Mouse (Mus musculus): ENCODE measurements around the gene Stard7.
"Not testable (repeated sequence)": the region's sequence is repeated elsewhere in the genome, so short reads cannot be mapped to it uniquely, and the experiment has no call there.

Stard7 gene

DNA sequence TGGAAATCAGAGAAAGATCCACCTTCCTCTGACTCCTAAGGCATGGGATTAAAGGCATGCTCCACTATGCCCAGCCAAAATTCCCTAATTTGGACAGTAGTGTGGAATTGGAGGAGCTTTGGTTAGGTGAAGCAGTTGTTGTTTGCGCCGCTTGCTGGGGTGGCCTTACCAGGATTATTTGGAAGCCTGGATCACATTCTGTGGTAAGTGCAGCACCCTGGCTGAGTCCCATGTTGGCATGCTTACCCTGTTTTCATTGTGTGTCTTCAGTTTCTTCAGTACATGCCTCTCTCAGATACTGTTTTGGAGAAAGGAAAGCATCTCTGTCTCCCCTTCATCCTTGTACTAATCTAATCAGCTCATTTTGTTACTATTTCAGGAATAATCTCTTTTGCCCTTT, 4.6 kb downstream of the Stard7 start:
- DNase-seq (ENCODE audit: low spot score in 2 of 2), result no peak

DNA sequence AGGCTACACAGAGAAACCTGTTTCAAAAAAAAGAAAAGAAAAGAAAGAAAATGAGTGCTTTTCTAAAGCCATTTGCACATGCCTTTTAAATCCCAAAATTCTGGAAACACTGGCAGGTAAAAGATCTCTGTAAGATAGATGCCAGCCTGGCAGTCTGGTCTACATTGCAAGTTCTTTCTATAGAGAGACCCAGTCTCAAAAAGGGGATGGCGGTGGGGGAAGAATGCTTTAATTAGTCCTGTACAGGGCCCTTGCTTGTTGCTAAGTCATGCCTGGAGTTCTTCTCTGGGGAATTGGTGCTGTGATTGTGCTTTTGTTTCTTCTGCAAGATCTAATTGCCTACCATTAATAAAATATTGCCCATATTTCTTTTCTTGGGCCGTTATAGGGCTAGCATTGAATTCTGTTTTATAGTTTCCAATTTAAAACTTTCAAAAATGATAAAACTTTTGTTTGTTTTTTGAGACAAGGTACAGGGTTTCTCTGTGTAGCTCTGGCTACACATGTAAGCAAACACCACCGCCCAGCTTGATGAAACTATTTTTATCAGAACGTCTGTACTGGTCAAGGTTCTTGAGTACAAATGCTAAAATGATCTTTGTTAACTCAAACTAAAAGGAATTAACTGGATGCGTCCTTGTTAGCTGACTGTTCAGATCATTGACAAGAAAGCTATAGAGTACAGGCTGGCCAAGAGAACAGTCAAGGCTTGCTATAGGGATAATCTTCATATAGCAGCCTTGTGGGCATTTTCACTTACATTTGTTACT, 5.7 kb downstream of the Stard7 start:
- DNase-seq (ENCODE audit: low spot score in 2 of 2), result no peak

DNA sequence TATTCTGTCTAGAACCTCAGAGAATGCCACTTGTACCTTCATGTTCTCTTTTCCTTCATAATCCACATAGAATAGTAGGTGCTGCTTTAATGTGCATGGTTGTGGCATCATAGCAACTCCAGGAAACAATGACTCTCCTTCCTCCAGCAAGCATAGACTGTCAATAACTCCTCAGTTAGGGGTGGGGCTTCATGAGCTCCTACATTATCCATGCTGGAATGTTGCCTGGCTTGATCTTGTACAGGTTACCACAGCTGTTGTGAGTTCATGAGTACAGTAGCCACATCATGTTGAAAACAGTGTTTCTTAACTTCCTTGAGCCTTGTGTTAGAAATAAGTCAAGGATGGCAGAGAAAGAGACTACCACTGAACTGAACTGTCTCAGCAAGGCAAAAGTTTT, 8.1 kb downstream of the Stard7 start:
- DNase-seq (ENCODE audit: low spot score in 2 of 2), result no peak

DNA sequence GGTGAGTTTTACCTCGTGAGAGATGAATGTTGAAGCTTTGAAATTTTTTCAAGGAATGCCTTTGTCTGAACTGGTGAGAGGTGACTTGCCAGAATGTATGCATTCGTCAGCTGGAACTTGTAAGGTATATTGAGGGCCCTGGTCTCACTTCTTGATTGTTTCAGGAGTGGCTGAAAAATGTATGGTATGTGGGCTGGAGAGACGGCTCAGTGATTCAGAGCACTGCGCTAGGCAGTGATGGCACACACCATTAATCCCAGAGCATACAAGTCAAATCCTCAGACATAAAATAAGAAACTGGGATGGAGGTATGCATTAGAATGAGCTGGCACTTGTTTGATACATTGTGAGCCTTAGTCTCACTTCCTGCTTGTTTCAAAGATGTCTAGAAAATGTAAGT, 22.2 kb downstream of the Stard7 start:
- no peak for DNase-seq (ENCODE audit: low spot score in 2 of 2)

DNA sequence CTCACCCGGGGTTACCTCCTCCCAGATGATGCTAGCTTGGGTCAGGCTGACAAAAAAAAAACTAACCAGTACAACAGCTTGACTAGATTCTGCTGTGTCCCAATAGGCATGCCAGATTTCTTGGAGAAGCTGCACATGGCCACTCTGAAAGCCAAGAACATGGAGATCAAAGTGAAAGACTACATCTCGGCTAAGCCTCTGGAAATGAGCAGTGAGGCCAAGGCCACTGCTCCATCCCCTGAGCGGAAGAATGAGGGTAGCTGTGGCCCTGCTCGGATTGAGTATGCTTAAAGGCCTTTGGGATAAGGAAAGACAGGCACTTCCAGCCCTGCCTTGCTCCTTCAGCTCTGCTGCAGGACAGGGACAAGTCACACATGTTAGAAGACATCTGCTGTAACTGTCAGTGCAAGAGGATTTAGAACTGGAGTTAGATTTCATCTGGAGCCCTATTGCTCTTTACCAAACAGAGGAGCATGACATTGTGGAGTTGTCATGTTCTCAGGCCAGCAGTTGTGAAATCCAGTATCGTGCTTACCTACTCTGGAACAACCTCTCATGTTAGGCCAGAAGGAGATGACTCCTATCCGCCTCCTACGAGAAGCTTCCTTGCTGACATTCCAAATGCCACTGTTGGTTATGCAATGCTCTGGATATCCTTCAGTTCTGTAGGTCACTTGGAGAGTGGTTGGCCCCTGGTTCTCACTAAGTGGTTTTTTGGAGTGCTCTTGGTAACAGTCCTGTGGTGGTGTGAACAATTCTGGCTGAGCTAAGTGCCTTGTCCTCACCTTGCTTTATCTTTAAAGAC, 27.2 kb downstream of the Stard7 start:
- no peak for DNase-seq (ENCODE audit: low spot score in 2 of 2)

DNA sequence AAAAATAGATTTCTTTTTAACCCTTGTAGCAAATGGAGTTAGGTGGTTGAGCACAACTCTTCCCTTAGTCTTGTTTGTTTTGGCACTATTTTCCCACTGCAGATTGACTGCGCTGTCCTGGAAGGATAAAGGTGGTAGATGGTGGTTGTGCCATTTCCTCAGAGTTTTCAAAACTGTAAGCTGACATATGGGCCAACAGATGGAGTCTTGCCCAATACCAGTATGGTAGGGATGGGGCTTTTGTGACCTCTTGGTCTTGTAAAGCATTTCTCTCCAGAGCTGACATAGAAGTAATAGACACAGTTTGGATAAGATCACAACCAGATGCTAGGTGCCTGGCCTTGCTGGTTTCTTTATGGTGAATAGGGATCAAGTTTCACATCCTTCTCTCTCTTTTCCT, 28.0 kb downstream of the Stard7 start:
- no peak for DNase-seq (ENCODE audit: low spot score in 2 of 2)

DNA sequence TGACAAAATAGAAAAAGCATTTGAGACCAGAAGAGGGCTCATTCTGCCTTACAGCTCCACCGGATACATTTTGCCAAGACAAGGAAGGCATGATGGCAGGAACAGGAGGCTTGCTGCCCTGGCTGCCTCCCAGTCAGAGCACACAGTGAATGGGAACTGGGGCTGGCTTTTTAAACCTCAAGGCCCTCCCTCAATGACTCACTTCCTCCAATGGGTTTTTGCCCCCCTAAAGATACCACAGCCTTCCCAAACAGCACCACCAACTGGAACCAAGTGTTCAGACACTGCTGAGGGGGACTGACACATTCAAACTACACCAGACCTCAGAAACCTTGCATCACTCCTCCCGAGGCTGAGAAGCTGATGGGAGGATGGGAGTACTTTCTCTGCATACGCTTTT, 30.7 kb downstream of the Stard7 start:
- no peak for DNase-seq (ENCODE audit: low spot score in 2 of 2)

DNA sequence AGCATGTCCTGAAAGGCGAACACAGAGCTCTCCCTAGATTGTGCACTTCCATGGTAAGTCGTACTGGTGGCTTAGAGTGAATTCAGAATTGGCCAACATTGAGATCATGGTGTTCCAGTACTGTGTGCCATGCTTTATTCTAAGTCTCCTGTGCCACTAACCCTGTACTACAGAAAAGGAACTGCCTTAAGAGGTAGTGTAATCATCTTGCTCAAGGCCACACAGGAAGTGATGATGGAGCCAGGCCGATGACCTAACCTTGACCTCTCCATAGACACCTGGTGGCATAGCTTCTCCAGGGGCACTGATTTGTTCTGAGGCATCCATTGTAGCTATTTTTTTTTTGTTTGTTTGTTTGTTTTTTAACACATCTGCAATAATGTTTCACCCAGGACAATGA, 31.9 kb downstream of the Stard7 start:
- DNase-seq (ENCODE audit: low spot score in 2 of 2), result no peak

DNA sequence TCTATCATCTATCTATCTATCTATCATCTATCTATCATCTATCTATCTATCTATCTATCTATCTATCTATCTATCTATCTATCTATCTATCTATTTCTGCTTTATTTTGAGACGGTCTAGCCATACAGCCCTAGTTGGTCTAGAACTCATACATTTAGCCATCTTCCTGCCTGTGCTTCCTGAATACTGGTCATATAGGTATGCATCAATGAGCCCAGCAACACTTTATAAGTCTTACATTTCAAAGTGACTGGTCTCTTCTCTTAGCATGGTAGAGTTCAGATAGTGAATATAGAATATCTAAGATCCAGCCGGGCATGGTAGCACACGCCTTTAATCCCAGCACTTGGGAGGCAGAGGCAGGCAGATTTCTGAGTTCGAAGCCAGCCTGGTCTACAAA, 34.2 kb downstream of the Stard7 start:
- not testable (repeated sequence) for DNase-seq (ENCODE audit: low spot score in 2 of 2)

DNA sequence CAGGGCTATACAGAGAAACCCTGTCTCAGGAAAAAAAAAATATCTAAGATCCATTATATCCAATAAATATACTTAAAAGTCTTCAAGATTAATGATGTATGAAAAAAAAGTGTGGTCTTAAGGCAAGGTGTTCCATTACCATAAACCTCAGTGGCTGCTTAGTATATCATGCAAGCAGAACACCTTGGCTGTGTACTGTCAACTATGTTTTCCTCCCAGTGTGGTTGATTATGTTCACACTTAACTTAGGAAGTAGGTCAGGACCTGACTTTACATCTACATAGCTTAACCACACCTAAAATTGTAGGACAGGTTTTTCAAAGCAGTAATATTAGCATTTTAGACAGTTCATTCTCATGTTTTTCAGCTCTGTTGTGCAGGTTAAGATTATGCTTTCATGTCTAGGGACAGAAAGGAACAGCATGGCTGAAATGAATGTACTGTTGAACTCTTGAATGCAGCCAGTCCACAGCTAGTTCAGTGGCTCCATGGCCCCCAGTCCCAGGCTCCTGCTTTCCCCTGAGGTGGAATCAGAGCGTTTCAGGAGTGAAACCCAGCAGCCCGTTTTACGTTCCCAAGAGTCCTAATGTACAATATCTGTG, 34.7 kb downstream of the Stard7 start:
- no peak for DNase-seq (ENCODE audit: low spot score in 2 of 2)

DNA sequence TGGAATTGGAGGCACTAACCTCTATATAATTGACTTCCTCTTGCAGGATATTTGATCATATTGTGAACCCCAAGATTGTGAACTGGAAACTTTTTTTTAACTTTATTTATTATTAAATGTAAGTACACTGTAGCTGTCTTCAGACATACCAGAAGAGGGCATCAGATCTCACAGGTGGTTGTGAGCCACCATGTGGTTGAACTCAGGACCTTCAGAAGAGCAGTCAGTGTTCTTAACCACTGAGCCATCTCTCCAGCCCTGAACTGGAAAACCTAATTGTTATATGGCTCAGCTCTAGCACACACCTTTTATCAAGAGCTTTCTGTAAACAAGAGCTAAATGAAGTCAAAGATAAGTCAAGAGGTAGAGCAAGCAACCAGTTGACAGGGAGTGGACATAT, 36.1 kb downstream of the Stard7 start:
- no peak for DNase-seq (ENCODE audit: low spot score in 2 of 2)

DNA sequence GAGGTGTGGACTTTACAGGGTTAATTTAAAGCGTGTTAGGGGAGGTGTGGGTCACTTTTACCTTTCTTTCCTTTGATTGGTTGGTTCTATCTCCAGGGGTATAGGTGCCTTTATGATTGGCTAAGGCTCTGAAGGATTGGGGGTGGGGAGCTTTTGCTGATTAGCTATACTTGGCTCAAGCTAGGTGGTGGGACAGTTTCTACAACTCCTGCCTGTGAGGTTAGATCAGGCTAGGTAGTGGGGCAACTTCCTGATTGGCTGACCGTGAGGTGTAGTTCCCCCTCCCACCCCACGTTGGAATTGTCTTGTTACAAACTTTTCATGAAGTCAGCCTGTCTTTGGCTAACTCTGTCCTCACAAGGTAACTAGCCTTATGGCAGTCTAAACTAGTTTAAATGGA, 37.2 kb downstream of the Stard7 start:
- no peak for DNase-seq (ENCODE audit: low spot score in 2 of 2)

DNA sequence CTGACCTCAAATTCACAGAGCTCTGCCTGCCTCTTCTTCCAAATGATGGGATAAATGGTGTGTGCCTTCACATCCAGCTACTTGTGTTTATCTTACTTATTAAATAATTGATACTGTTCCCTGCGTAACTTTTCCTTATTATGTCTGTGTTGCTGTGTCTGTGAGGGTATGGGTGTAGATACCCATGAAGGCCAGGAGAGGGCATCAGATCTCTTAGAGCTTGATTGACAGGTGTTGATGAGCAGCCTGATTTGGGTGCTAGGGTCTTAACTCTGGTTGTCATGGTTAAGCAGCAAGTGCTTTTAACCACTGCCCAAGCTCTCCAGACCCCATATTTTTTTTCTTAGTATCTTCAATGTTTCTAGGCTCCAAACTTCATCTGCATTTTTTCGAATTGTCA, 38.6 kb downstream of the Stard7 start:
- DNase-seq (ENCODE audit: low spot score in 2 of 2), result no peak

DNA sequence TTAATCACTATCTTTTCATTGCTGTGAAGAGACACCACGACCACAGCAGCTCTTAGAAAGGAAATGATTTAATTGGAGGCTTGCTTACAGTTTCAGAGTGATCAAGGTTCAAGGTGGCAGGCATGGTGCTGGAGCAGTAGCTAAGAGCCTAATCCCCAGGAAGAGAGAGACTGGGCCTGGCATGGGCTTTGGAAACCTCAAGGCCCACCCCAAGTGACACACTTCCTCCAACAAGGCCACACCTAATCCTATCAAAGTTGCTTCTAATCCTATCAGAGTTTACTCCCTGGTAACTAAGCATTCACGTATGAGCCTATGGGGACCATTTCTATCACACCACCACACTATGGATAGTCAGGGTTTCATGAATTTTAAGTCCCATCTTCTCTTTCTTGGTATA, 40.2 kb downstream of the Stard7 start:
- DNase-seq (ENCODE audit: low spot score in 2 of 2), result no peak

DNA sequence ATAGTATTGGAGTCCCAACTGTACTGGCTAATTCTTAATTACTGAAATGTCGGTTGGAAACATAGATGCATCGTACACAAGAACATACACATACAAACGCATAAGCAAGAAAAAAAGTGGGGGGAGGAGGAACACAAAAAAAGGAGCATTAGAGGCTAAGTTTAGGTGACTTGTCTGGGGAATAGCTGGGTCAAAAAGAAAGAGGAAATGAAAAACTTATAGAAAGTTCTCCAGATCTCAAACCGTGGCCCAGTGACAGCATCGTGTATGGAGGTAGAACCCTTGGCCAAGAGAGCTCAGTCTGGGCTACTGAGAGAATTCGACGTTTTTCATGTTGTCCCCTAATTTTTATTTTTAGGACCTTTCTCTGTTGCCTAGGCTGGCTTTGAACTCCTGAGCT, 40.7 kb downstream of the Stard7 start:
- no peak for DNase-seq (ENCODE audit: low spot score in 2 of 2)

DNA sequence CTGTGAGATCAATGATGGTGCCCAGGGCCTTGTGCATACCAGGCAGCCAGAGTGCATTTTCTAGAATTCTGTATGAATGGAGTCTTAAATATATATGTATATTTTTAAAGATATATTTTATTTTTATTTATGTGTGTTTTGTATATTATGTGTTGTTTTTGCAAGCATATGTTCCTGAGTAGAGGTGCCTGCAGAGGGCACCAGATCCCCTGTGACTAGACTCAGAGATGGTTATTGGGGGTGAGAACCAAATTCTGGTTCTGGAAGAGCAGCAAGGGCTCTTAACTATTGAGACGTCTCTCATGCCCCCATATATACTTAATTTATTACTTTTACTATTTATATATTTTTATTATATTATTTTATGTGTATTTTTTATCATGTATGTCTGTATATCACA, 41.2 kb downstream of the Stard7 start:
- DNase-seq (ENCODE audit: low spot score in 2 of 2), result no peak

DNA sequence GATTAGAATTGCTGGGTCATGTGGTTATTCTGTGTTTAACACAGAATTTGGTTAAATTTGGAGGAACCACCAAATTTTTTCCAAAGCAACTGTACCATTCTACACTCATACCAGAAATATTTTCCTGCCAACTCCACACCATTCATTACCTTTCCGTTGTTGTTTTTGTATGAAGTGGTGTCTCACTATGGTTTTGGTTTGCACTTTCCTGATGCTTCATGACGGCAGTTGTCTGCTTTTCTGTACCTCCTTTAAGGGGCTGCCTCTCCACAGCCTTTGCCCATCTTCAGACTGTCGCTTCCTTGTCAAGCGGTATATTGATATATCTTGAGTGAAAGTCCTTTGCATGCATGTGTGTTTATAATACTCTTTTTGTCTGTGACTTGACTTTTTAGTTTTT, 42.8 kb downstream of the Stard7 start:
- no peak for DNase-seq (ENCODE audit: low spot score in 2 of 2)

DNA sequence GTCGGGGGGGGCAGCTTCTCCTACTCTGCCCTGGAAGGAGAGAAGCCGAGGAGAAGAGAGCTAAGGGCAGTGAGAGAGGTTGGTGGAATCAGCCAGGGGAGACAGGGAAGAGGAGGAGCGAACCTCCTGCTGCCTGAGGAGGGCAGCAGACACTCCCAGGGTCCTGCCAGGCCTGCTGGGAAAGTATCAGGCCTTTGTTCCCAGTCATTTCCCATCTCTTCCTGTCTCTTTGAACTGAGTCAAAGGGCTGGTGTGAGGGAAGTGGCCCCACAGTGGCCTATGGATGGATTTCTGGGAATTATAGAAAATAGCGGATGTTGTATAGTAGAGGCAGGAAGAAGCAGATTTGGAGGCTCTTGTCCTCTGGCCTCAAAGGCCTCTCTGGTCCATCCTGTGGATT, 43.9 kb downstream of the Stard7 start:
- DNase-seq (ENCODE audit: low spot score in 2 of 2), result no peak

DNA sequence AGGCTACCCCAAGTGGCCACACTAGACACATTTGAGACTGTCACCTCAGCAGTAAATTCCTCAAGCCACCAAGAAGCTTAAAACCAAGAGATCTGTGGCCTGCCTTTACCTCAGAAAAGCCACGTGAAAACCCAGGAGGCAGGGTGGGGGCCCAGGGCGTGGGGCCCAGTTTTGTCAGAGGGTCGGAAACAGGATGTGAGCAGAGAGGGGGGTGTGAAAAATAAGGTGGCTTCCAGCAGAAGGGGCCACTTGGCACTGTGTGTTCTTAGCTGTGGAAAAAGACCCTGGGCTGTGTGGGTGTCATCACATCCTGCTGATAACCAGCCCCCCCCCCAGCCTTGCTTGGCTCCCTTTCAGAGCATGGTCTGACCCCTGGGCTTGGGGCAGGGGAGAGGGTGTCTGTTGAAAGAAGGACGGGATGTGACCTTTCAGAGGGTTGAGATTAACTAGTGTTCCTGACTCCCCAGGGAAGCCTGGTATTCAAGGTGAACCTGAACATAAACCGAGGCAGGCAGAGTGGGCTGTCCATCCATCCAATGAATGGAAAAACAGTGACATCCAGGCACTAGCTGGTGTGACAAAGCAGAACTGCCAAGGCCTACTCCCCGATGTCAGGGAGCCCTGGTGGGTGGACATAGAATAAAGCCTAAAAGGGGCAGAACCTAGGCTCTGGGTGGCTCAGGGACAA, 44.6 kb downstream of the Stard7 start:
- DNase-seq (ENCODE audit: low spot score in 2 of 2), result no peak

DNA sequence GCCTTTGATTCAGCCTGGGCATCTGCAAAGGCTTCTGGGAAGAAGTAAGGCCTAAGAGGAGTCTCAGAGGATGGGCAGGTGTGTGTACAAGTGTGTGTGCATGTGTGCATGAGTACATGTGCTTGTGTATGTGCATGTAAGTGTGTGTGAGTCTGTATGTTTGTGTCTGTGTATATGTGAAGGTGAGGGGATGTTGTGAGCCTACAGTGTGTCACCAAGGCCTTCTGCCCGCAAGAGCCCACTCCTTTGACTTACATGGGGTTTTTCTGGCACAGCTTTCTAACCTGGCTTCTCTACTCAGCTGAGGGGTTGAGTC, 45.1 kb downstream of the Stard7 start:
- no peak for DNase-seq (ENCODE audit: low spot score in 2 of 2)

DNA sequence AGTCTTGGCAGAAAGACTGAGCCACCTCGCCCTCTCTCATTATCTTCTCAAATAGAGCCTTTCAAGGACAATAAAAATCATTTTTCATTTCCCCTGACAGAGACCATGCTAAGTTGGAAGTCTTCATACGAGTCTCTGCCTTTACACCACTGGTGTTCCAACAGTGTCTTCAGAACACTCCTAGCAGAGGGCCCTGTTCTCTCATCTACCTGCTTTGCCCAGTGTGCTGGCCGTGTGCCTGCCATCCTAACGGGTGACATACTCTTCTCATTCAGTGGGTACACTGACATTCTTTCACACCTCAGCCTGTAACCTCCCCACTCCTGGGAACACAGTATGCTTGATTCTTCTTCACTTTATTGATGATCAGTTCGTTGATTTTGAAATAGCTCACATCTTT, 46.4 kb downstream of the Stard7 start:
- no peak for DNase-seq (ENCODE audit: low spot score in 2 of 2)

DNA sequence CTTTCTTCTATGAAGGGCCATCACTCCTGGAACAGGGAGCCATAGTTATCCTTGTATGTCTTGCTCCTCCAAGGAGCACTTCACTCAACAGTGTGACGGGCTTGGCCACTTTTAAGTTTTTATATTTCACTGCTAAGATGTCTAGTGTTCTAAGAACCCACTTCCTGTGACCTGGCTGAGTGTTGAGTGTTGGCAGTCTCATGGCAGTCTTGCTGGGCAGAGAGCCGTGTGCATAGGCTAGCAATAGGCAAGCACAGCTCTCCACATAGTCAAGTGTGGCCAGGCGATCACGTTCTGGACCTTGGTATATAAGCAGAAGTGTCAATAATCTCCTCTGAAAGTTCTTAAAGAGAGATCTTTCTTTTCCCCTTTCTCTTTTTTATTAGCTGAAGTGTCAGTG, 48.1 kb downstream of the Stard7 start:
- DNase-seq (ENCODE audit: low spot score in 2 of 2), result no peak

DNA sequence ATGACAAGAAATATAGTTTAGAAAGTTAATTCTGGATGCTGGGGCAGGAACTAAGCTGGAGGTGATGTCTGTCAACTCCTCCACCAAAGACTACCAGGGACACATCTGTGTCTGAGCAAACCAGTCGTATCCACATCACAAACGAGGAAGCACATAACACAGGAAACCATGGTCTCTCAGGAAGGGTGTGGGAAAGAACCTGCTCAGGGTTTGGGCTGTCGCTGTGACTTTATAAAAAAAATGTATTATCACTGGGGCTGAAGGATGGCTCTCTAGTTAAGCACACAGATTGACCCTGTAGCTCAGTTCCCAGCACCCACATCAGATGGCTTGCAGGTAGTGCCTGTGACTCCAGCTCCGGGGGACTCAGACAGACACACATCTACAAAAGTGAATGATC, 49.1 kb downstream of the Stard7 start:
- DNase-seq (ENCODE audit: low spot score in 2 of 2), result no peak

All from frontal cortex, postnatal 10 days (tissue).